ENCODE assay signal across 8 mouse cellular contexts in genomic region chr2:4883009-4883704, GRCm38 (mm10). TPM values are rescaled to one million over a fixed set of nuclear protein-coding genes. Genes with fewer than 3 reads are reported as not detected.
A peak's percentile ranks its signal among the peaks of the same experiment; 100 is the strongest.
DNase-seq lines count a peak whose midpoint lies in the region; ATAC-seq and TF ChIP-seq lines count a peak whose summit lies in the region.

No protein-coding gene starts in this region.

- 1% methylated on average over 18 of the region's 18 CpGs for WGBS in cerebellum, adult 2 months
- 2% methylated on average over 18 of the region's 18 CpGs for WGBS in stomach, embryonic 15.5 days

- ATAC-seq in stomach, embryonic 15.5 days (ENCODE audit: insufficient read depth, low FRiP score, low read depth) = no peak

- peaks cover 7% of the 10 kb centered on the region; the same call in 1 of the 2 replicates for H3K4me1 ChIP-seq in cerebellum, adult 2 months (ENCODE audit: control insufficient read depth, insufficient read depth, low read length)
- H3K4me1 ChIP-seq in embryonic fibroblast, embryonic 13.5 days (ENCODE audit: control insufficient read depth, insufficient read depth, low read length) = peaks cover 7% of the 10 kb centered on the region
- peaks cover 5% of the 10 kb centered on the region; the same call in 1 of the 2 replicates for H3K4me1 ChIP-seq in stomach, embryonic 15.5 days

- TF ChIP-seq CTCF in cerebellum, adult 2 months (IDR thresholded peaks at IDR 0.05; ENCODE audit: borderline replicate concordance, insufficient read depth, low read depth, low read length) = no peak
- TF ChIP-seq CTCF in embryonic fibroblast, embryonic 13.5 days (IDR thresholded peaks at IDR 0.05; ENCODE audit: borderline replicate concordance, insufficient read depth, low read length) = no peak

- peaks cover 24% of the 10 kb centered on the region for H3K36me3 ChIP-seq in stomach, embryonic 15.5 days

- H3K9ac ChIP-seq in stomach, embryonic 15.5 days = no peak overlapping the region

- H3K27me3 ChIP-seq in cerebellum, adult 2 months (ENCODE audit: control insufficient read depth, insufficient read depth, low read length) = no peaks in the 10 kb centered on the region
- H3K27me3 ChIP-seq in stomach, embryonic 15.5 days (replicated peaks) = no peaks in the 10 kb centered on the region

- H3K27ac ChIP-seq in cerebellum, adult 2 months (ENCODE audit: insufficient read depth, low read length) = no peak overlapping the region
- H3K27ac ChIP-seq in embryonic fibroblast, embryonic 13.5 days (ENCODE audit: insufficient read depth, low read length) = peak overlapping the region; percentile 96
- peak overlapping the region; percentile 99 for H3K27ac ChIP-seq in stomach, embryonic 15.5 days

- H3K9me3 ChIP-seq in stomach, embryonic 15.5 days = no peaks in the 10 kb centered on the region

- DNase-seq in cerebellum, adult 2 months = no peak
- no peak for DNase-seq in cerebellum, adult 11 months
- peak; percentile 8 to 30 for DNase-seq in CD8-positive naive resting alpha-beta T cell, adult 2 months (ENCODE audit: low read depth in 2 of 2, low spot score in 2 of 2)
- DNase-seq in liver = peak; percentile 15
- no peak for DNase-seq in left cerebral cortex, adult 8-10 months (ENCODE audit: low spot score in 2 of 2)
- DNase-seq in kidney, adult 11 months = no peak

- peak overlapping the region; percentile 49 for H3K4me3 ChIP-seq in cerebellum, adult 2 months (replicated peaks; ENCODE audit: insufficient read depth, low read depth, low read length)
- peak overlapping the region; percentile 99 for H3K4me3 ChIP-seq in embryonic fibroblast, embryonic 13.5 days (ENCODE audit: insufficient read depth, low read length)
- peak overlapping the region; percentile 97 for H3K4me3 ChIP-seq in stomach, embryonic 15.5 days (replicated peaks)

- no peak for TF ChIP-seq POLR2A in cerebellum, adult 2 months (IDR thresholded peaks at IDR 0.05; ENCODE audit: borderline replicate concordance, insufficient read depth, low read length)
- no peak for TF ChIP-seq POLR2A in embryonic fibroblast, embryonic 13.5 days (IDR thresholded peaks at IDR 0.05; ENCODE audit: low read depth, low read length)

- peak overlapping the region; percentile 83 for H3K4me2 ChIP-seq in stomach, embryonic 15.5 days

RNA-seq across cellular contexts. Expression of gene Sephs1, which starts 1.8 kb away (rescaled TPM):
- 24.9 and 27.2 TPM in 2 replicates for polyA plus RNA-seq in cerebellum, adult 2 months (2012; rRNA removed)
- polyA plus RNA-seq in embryonic fibroblast, embryonic 13.5 days (2011; ENCODE audit: insufficient read length, low read depth, missing spikeins) = 45.2 and 69.5 TPM in 2 replicates
- 59.8 and 61.2 TPM in 2 replicates for polyA plus RNA-seq in stomach, embryonic 15.5 days (2015; fragmentation: Nextera tagmentation; extraction: Ambion mirVana)
- 10 to 100 TPM; 19.3 to 26.1 (median 24.4) TPM for total RNA-seq in left cerebral cortex, adult 8-10 months (2022)

RNA-seq across cellular contexts. Expression of gene Phyh, which starts 35.7 kb away (rescaled TPM):
- 139 and 153 TPM in 2 replicates for polyA plus RNA-seq in cerebellum, adult 2 months (2012; rRNA removed)
- 24.1 and 32.4 TPM in 2 replicates for polyA plus RNA-seq in embryonic fibroblast, embryonic 13.5 days (2011; ENCODE audit: insufficient read length, low read depth, missing spikeins)
- 68.4 and 69.4 TPM in 2 replicates for polyA plus RNA-seq in stomach, embryonic 15.5 days (2015; fragmentation: Nextera tagmentation; extraction: Ambion mirVana)
- 100 to 1,000 TPM in 3 of 4 experiments, 10 to 100 TPM in 1; 98.6 to 130 (median 108) TPM for total RNA-seq in left cerebral cortex, adult 8-10 months (2022)

Comparison
In these comparisons a context has a peak if more than half of its experiments do, and no peak if none do; other contexts are left out.
1. DNase-seq: peak in CD8-positive naive resting alpha-beta T cell, adult 2 months (2 of 2) and liver (single experiment); none in cerebellum, adult 2 months (0 of 2), cerebellum, adult 11 months (single experiment), left cerebral cortex, adult 8-10 months (0 of 2) and kidney, adult 11 months (single experiment).
2. H3K4me3 ChIP-seq: peak in every context shown above with its lines; median percentile 99 in embryonic fibroblast, embryonic 13.5 days; 97 in stomach, embryonic 15.5 days; 49 in cerebellum, adult 2 months.